Mouse (Mus musculus) kidney, postnatal 0 days (tissue): Measurements from ENCODE around the gene Vps45. TPM values are rescaled to one million over a fixed set of nuclear protein-coding genes. Genes with fewer than 3 reads are reported as not detected.
"Not testable (repeated sequence)": the region's sequence is repeated elsewhere in the genome, so short reads cannot be mapped to it uniquely, and the experiment has no call there.

Source experiments
- ATAC-seq: fragments of 200-750 bp; cut with Nextera tagmentation; replicated peaks from 2 replicates; pipeline ENCODE4 v1.8.0; 2017; ENCODE audit warnings: low read depth, moderate number of reproducible peaks, moderate TSS enrichment, moderate library complexity; ENCODE audit not compliant: low FRiP score
- DNase-seq: peaks from one replicate; pipeline ENCODE4 v3.0.0-alpha.2; 2016; ENCODE audit warnings: low spot score
- H3K27ac ChIP-seq: fragments of 300-500 bp; sonication (generic); 2 replicates; pipeline ENCODE4 v1.5.1; 2014; ENCODE audit warnings: mild to moderate bottlenecking
- H3K27me3 ChIP-seq: fragments of 300-500 bp; sonication (generic); 2 replicates; pipeline ENCODE4 v1.6.1; 2014; ENCODE audit warnings: low read length, mixed read lengths; ENCODE audit not compliant: insufficient read depth
- H3K36me3 ChIP-seq: fragments of 300-500 bp; sonication (generic); 2 replicates; pipeline ENCODE4 v1.6.1; 2014; ENCODE audit warnings: low read length, mixed read lengths; ENCODE audit not compliant: insufficient read depth
- H3K4me1 ChIP-seq: fragments of 300-500 bp; sonication (generic); replicated peaks from 2 replicates; pipeline ENCODE4 v1.6.1; 2014; ENCODE audit warnings: antibody characterized with exemption, low read length, mixed read lengths; ENCODE audit not compliant: insufficient read depth
- H3K4me2 ChIP-seq: fragments of 300-500 bp; sonication (generic); 2 replicates; pipeline ENCODE4 v1.6.1; 2014; ENCODE audit warnings: mild to moderate bottlenecking, low read length, moderate library complexity, mixed read lengths
- H3K4me3 ChIP-seq: fragments of 300-500 bp; sonication (generic); replicated peaks from 2 replicates; pipeline ENCODE4 v1.5.1; 2014; ENCODE audit warnings: low read depth, low read length
- H3K9ac ChIP-seq: fragments of 300-500 bp; sonication (generic); 2 replicates; pipeline ENCODE4 v1.6.1; 2014; ENCODE audit warnings: low read depth, low read length
- H3K9me3 ChIP-seq: fragments of 300-500 bp; sonication (generic); replicated peaks from 2 replicates; pipeline ENCODE4 v1.6.1; 2016; ENCODE audit warnings: low read length, inconsistent platforms, mixed read lengths
- CTCF ChIP-seq: IDR thresholded peaks from 2 replicates; pipeline ENCODE4 v1.5.1; 2016; ENCODE audit warnings: antibody characterized with exemption, low read depth, mild to moderate bottlenecking, moderate library complexity
- WGBS: fragments of 180-500 bp; shearing (Covaris S2); extraction: QIAGEN DNeasy Blood & Tissue Kit; methylation state at CpG from one replicate; pipeline ENCODE4 v1.1.7; 2014; 5-methylcytosine and 5-hydroxymethylcytosine counted together
- polyA plus RNA-seq: library from polyadenylated mRNA; unstranded; fragments of >200 nt; fragmentation: Nextera tagmentation; extraction: Ambion mirVana; gene quantifications from 2 replicates; pipeline ENCODE4 v1.2.1, GENCODE M21; 2015

Vps45 gene
- polyA plus RNA-seq, 1 experiment from 2014 or later = 41.9 TPM

DNA sequence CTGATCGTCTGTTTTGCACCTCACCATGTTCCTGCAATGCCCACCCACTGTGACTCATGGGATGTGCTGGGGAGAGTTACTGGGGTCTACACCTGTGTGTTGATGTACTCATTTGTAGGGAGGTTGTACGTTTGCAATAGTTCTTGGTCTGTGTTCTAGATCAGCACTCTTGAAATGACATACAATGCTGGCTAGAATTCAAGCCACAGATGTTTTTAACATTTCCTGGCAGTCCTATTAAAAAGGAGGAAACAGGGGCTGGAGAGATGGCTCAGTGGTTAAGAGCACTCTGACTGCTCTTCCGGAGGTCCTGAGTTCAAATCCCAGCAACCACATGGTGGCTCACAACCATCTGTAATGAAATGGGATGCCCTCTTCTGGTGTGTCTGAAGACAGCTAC is 104.7 kb downstream of the Vps45 start:
- Histone ChIP-seq H3K9me3 (no peaks in the 10 kb centered on the region), H3K4me3 (no peak overlapping the region), H3K27me3 (no peaks in the 10 kb centered on the region), H3K9ac (no peak overlapping the region), H3K36me3 (no peaks in the 10 kb centered on the region), H3K4me2 (no peak overlapping the region), H3K4me1 (no peaks in the 10 kb centered on the region), H3K27ac (no peak overlapping the region)
- DNase-seq (no peak), ATAC-seq (no peak)
- TF ChIP-seq CTCF = no peak
- WGBS = 71% methylated on average over 3 of the region's 3 CpGs

DNA sequence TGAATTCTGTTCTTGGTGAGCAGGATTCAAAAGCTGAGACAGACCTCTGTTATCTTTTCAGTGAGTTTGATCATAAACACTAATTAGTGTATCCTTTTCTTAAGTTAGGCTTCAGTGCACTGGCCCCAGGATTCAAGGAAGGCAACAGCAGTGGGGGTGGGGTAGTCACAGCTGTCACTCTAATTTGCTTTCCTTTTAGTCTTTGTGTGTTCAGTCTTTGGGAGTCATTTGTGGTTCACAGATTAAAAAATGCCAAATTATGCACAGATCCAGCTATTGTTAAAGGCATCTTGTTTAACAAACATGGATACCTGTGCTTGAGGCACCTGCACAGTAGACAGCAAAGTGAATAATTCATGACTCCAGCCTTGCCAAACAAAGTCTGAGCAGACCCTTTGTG is 105.2 kb downstream of the Vps45 start:
- no peak for TF ChIP-seq CTCF

DNA sequence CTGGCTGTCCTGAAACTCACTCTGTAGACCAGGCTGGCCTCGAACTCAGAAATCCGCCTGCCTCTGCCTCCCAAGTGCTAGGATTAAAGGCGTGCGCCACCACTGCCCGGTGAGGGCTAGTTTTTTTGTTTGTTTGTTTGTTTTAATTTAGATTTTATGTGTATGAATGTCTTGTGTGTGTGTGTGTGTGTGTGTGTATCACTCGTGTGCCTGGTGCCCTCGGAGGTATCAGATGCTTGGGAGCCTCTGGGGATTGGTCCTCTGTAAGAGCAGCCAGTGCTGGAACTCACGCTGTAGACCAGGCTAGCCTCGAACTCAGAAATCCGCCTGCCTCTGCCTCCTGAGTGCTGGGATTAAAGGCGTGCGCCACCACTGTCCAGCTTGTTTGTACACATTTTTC is 106.7 kb downstream of the Vps45 start:
- ATAC-seq, H3K27me3 ChIP-seq, H3K36me3 ChIP-seq, DNase-seq, H3K9me3 ChIP-seq, H3K4me1 ChIP-seq: not testable (repeated sequence)
- H3K4me3 ChIP-seq = peak overlapping the region; percentile 45
- H3K4me2 ChIP-seq = peak overlapping the region; percentile 78
- H3K9ac ChIP-seq = peak overlapping the region; percentile 46
- 79% methylated on average over 10 of the region's 12 CpGs for WGBS
- peak overlapping the region; percentile 89 for H3K27ac ChIP-seq

More for the DNA sequence above, 105.2 kb downstream of the Vps45 start:
- Histone ChIP-seq H3K4me1 (no peaks in the 10 kb centered on the region), H3K27me3 (no peaks in the 10 kb centered on the region), H3K36me3 (no peaks in the 10 kb centered on the region), H3K4me3 (no peak overlapping the region), H3K4me2 (no peak overlapping the region), H3K9me3 (no peaks in the 10 kb centered on the region), H3K9ac (no peak overlapping the region), H3K27ac (no peak overlapping the region)
- DNase-seq = no peak
- ATAC-seq = no peak

DNA sequence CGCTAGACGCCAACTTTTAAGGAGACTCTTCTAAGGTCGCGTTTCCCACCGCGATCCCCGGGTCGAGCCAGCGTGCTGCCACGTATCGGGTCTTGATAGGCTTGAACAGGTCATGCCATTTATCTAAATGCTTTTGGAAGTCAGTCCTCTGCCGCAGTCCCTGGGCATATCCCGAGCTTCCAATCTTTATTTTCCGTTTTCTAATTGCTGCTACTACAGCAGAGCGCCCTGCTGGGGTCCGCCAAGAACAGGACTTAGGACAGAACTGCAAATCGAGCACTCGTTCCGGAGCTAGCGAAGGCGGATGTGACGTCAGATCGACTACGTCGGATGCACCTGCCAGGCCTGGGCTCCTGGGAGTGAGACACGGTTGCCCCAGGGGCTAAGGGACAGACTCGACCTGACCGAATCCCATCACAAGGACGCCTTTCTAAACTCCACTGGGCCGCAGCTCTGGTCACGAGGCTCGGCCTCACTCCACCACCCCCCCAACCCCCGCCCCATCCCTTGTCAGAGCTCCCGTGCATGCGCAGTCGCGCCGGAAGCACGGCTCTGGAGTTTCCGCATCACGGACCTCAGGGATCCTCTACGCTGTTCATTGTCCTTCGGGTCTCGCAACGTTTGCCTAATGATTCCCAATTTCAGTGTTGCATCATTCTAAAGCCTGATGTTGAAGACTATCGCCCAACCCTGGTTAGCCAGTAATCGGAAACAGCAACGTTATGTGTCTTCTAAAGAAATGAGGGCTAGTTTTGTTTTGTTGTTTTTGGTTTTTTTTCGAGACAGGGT is 107.3 kb downstream of the Vps45 start:
- peak; percentile 96 for ATAC-seq
- no peak for TF ChIP-seq CTCF

More for the DNA sequence above, 107.3 kb downstream of the Vps45 start:
- WGBS = under 1% methylated on average over 49 of the region's 49 CpGs
- Histone ChIP-seq H3K27ac (peak overlapping the region; percentile 89), H3K4me2 (peak overlapping the region; percentile 78), H3K36me3 (peaks cover 6% of the 10 kb centered on the region; the same call in 1 of the 2 replicates), H3K4me1 (no peaks in the 10 kb centered on the region), H3K9ac (peak overlapping the region; percentile 46), H3K9me3 (no peaks in the 10 kb centered on the region), H3K27me3 (no peaks in the 10 kb centered on the region), H3K4me3 (peak overlapping the region; percentile 45)
- peak; percentile 92 for DNase-seq

Other genes with a start within 250 kb of the Vps45 start
- gene Rprd2, start 239.6 kb downstream of the Vps45 start, polyA plus RNA-seq = 15.1 and 17.3 TPM in 2 replicates
- 30.1 and 31.2 TPM in 2 replicates for gene Prpf3, start 202.6 kb downstream of the Vps45 start, polyA plus RNA-seq
- 461 and 494 TPM in 2 replicates for gene Mrps21, start 186.9 kb downstream of the Vps45 start, polyA plus RNA-seq
- gene Ciart, start 176.2 kb downstream of the Vps45 start, polyA plus RNA-seq = 1.1 and 1.2 TPM in 2 replicates
- gene BC028528, start 166.5 kb downstream of the Vps45 start, polyA plus RNA-seq = 24.0 and 27.1 TPM in 2 replicates
- 48.7 and 55.5 TPM in 2 replicates for gene Aph1a, start 164.5 kb downstream of the Vps45 start, polyA plus RNA-seq
- 12.9 and 15.2 TPM in 2 replicates for gene Car14, start 153.8 kb downstream of the Vps45 start, polyA plus RNA-seq
- gene Anp32e, start 129.2 kb downstream of the Vps45 start, polyA plus RNA-seq = 128 and 151 TPM in 2 replicates
- 41.5 and 42.5 TPM in 2 replicates for gene Plekho1, start 62.5 kb downstream of the Vps45 start, polyA plus RNA-seq
- gene Otud7b, start 46.1 kb upstream of the Vps45 start, polyA plus RNA-seq = 20.7 and 21.8 TPM in 2 replicates
- 27.1 and 35.0 TPM in 2 replicates for gene Mtmr11, start 103.5 kb upstream of the Vps45 start, polyA plus RNA-seq
- 128 and 138 TPM in 2 replicates for gene Sf3b4, start 113.9 kb upstream of the Vps45 start, polyA plus RNA-seq
- 9.4 and 12.2 TPM in 2 replicates for gene Sv2a, start 122.7 kb upstream of the Vps45 start, polyA plus RNA-seq
- gene Bola1, start 161.2 kb upstream of the Vps45 start, polyA plus RNA-seq = 66.4 and 70.5 TPM in 2 replicates
- not detected in 2 replicates for gene Hist2h2ab, start 161.4 kb upstream of the Vps45 start, polyA plus RNA-seq
- 7.5 and 8.5 TPM in 2 replicates for gene Hist2h2ac, start 162.4 kb upstream of the Vps45 start, polyA plus RNA-seq
- 8.7 and 8.9 TPM in 2 replicates for gene Hist2h2be, start 162.7 kb upstream of the Vps45 start, polyA plus RNA-seq
- gene Hist2h3c2, start 180.7 kb upstream of the Vps45 start, polyA plus RNA-seq = 2.1 and 2.3 TPM in 2 replicates
- 86.7 and 107 TPM in 2 replicates for gene Hist2h2aa2, start 181.8 kb upstream of the Vps45 start, polyA plus RNA-seq
- 30.9 and 33.5 TPM in 2 replicates for gene Hist2h2aa1, start 187.0 kb upstream of the Vps45 start, polyA plus RNA-seq
- gene Hist2h3c1, start 188.2 kb upstream of the Vps45 start, polyA plus RNA-seq = 0.62 and 1.0 TPM in 2 replicates
- 9.6 and 9.9 TPM in 2 replicates for gene Hist2h4, start 204.8 kb upstream of the Vps45 start, polyA plus RNA-seq
- 34.6 and 36.5 TPM in 2 replicates for gene Hist2h3b, start 210.2 kb upstream of the Vps45 start, polyA plus RNA-seq
- 4.9 and 5.4 TPM in 2 replicates for gene Hist2h2bb, start 211.3 kb upstream of the Vps45 start, polyA plus RNA-seq
- 2.0 and 2.5 TPM in 2 replicates for gene Fcgr1, start 235.5 kb upstream of the Vps45 start, polyA plus RNA-seq